Mouse (Mus musculus) ovary, adult 18-20 months (tissue): ENCODE measurements around the gene Cpn1.

ENCODE experiments used
- DNase-seq: peaks from one replicate; pipeline ENCODE4 v3.0.0; 2022; ENCODE audit warnings: low spot score, mixed read lengths

Gene Cpn1

GRCm38 (mm10) chr19:43986069-43986794, at the start of gene Cpn1:
Cpn1 (minus strand) TSS chr19:43986556.
- no peak for DNase-seq

GRCm38 (mm10) chr19:44033396-44033795, 47.0 kb upstream of the Cpn1 start:
- DNase-seq, result no peak

- DNase-seq, result no peak
Measured at GRCm38 (mm10) chr19:44032046-44032744, 45.8 kb upstream of the Cpn1 start.

GRCm38 (mm10) chr19:44030024-44030423, 43.7 kb upstream of the Cpn1 start:
- no peak for DNase-seq

GRCm38 (mm10) chr19:44028972-44029371, 42.6 kb upstream of the Cpn1 start, which contains the start of gene Cyp2c23:
Cyp2c23 (minus strand) TSS chr19:44029208.
- DNase-seq, result no peak

GRCm38 (mm10) chr19:44026956-44027530, 40.7 kb upstream of the Cpn1 start:
- no peak for DNase-seq

GRCm38 (mm10) chr19:44024921-44025585, 38.7 kb upstream of the Cpn1 start:
- DNase-seq, result no peak

GRCm38 (mm10) chr19:44023066-44023465, 36.7 kb upstream of the Cpn1 start:
- no peak for DNase-seq

- DNase-seq, result peak; percentile 39
Measured at GRCm38 (mm10) chr19:44021502-44021901, 35.1 kb upstream of the Cpn1 start.

GRCm38 (mm10) chr19:44019739-44020138, 33.4 kb upstream of the Cpn1 start:
- no peak for DNase-seq

- no peak for DNase-seq
Measured at GRCm38 (mm10) chr19:44013862-44014261, 27.5 kb upstream of the Cpn1 start.

- DNase-seq, result peak; percentile 15
Measured at GRCm38 (mm10) chr19:44008784-44009183, 22.4 kb upstream of the Cpn1 start.

- no peak for DNase-seq
Measured at GRCm38 (mm10) chr19:44007186-44007585, 20.8 kb upstream of the Cpn1 start.

- DNase-seq, result no peak
Measured at GRCm38 (mm10) chr19:44005025-44005424, 18.7 kb upstream of the Cpn1 start.

GRCm38 (mm10) chr19:44004261-44004660, 17.9 kb upstream of the Cpn1 start:
- no peak for DNase-seq

GRCm38 (mm10) chr19:44000720-44001119, 14.4 kb upstream of the Cpn1 start:
- DNase-seq, result no peak

- DNase-seq, result no peak
Measured at GRCm38 (mm10) chr19:44000061-44000460, 13.7 kb upstream of the Cpn1 start.

GRCm38 (mm10) chr19:43998802-43999527, 12.6 kb upstream of the Cpn1 start:
- DNase-seq, result no peak

GRCm38 (mm10) chr19:43998101-43998500, 11.7 kb upstream of the Cpn1 start:
- DNase-seq, result no peak

- DNase-seq, result no peak
Measured at GRCm38 (mm10) chr19:43995427-43995826, 9.1 kb upstream of the Cpn1 start.

- DNase-seq, result no peak
Measured at GRCm38 (mm10) chr19:43992464-43992863, 6.1 kb upstream of the Cpn1 start.

GRCm38 (mm10) chr19:43990362-43990761, 4.0 kb upstream of the Cpn1 start:
- DNase-seq, result no peak
